Mouse (Mus musculus) liver, adult 2 months (tissue): ENCODE measurements around the gene Frem2.

ENCODE experiments used
- CTCF ChIP-seq: fragments of 200-500 bp; IDR thresholded peaks from 2 replicates; pipeline ENCODE4 v1.5.1; 2011; ENCODE audit warnings: low read depth, low read length, control low read depth
- POLR2A ChIP-seq: fragments of 200-500 bp; IDR thresholded peaks from 2 replicates; pipeline ENCODE4 v1.6.1; 2011; ENCODE audit warnings: low read length, control low read depth; ENCODE audit not compliant: insufficient read depth; ENCODE audit errors: extremely low read depth

GRCm38 (mm10) chr3:53623222-53623621, 33.9 kb downstream of the Frem2 start:
- TF ChIP-seq POLR2A (no peak), CTCF (no peak)
